Mouse (Mus musculus): ENCODE results near the gene Lgr6.
A peak's percentile ranks its signal among the peaks of the same experiment; 100 is the strongest.

GRCm38 (mm10) chr1:135112661-135113060 lies 7.6 kb upstream of the Lgr6 start:
- TF ChIP-seq CTCF (IDR thresholded peaks at IDR 0.05; ENCODE audit: insufficient read depth, low read depth, low read length) (peak; percentile 88), POLR2A (IDR thresholded peaks at IDR 0.05; ENCODE audit: insufficient read depth, low read depth, low read length) (no peak)
